ENCODE assay signal across 9 mouse cellular contexts in genomic region chr14:31388086-31388872, GRCm38 (mm10). TPM values are rescaled to one million over a fixed set of nuclear protein-coding genes. Genes with fewer than 3 reads are reported as not detected.
DNase-seq lines count a peak whose midpoint lies in the region; ATAC-seq and TF ChIP-seq lines count a peak whose summit lies in the region.
"Had no signal": no experiment of that assay in that cellular context is flagged by ENCODE, and none has a peak within 500 bp of the region (broad histone marks: within the 10 kb centered on the region; RNA-seq: fewer than 3 reads in every experiment).

No protein-coding gene starts in this region.

- no peak for TF ChIP-seq EP300 in lung, postnatal 0 days (IDR thresholded peaks at IDR 0.05)

- H3K4me2 ChIP-seq in heart, embryonic 13.5 days = no peak overlapping the region
- no peak overlapping the region for H3K4me2 ChIP-seq in lung, postnatal 0 days (replicated peaks; ENCODE audit: low read depth, low read length)
- H3K4me2 ChIP-seq in midbrain, embryonic 16.5 days (ENCODE audit: low read length) = no peak overlapping the region

- 68% methylated on average over 13 of the region's 13 CpGs for WGBS in heart, embryonic 13.5 days
- WGBS in lung, postnatal 0 days = 58% methylated on average over 13 of the region's 13 CpGs
- WGBS in midbrain, embryonic 16.5 days = 70% methylated on average over 13 of the region's 13 CpGs

- no peak for ATAC-seq in heart, embryonic 13.5 days (ENCODE audit: extremely low read depth, insufficient number of reproducible peaks, low FRiP score, low TSS enrichment)
- no peak for ATAC-seq in lung, postnatal 0 days
- ATAC-seq in midbrain, embryonic 16.5 days = no peak

- 0 out of 2 replicates have a peak, but pooled peaks cover 8% of the 10 kb centered on the region for H3K36me3 ChIP-seq in heart, embryonic 13.5 days
- H3K36me3 ChIP-seq in lung, postnatal 0 days (ENCODE audit: insufficient read depth, low read length) = no peaks in the 10 kb centered on the region
- H3K36me3 ChIP-seq in midbrain, embryonic 16.5 days (ENCODE audit: control insufficient read depth, insufficient read depth, low read length) = peaks cover 2% of the 10 kb centered on the region; the same call in 1 of the 2 replicates

- no peak for DNase-seq in heart, postnatal 10 days
- no peak for DNase-seq in lung, postnatal 0 days (ENCODE audit: low spot score)
- DNase-seq in lung, postnatal 14 days = no peak
- peak; percentile 25 for DNase-seq in heart, postnatal 4 days
- no peak for DNase-seq in frontal cortex, adult 2 months (ENCODE audit: extremely low spot score in 1 of 2, low spot score in 1 of 2)
- no peak for DNase-seq in right cerebral cortex, adult 2 months (ENCODE audit: low spot score in 2 of 2)
- DNase-seq: kidney, adult 9 months had no signal

- H3K4me1 ChIP-seq in heart, embryonic 13.5 days = peaks cover 74% of the 10 kb centered on the region
- peaks cover 8% of the 10 kb centered on the region; the same call in 1 of the 2 replicates for H3K4me1 ChIP-seq in lung, postnatal 0 days (ENCODE audit: insufficient read depth, low read depth, low read length)
- H3K4me1 ChIP-seq in midbrain, embryonic 16.5 days (ENCODE audit: control insufficient read depth, insufficient read depth, low read length) = no peaks in the 10 kb centered on the region

- TF ChIP-seq CTCF in lung, postnatal 0 days (IDR thresholded peaks at IDR 0.05) = no peak

- H3K9me3 ChIP-seq in heart, embryonic 13.5 days = no peaks in the 10 kb centered on the region
- H3K9me3 ChIP-seq in lung, postnatal 0 days (ENCODE audit: low read length) = no peaks in the 10 kb centered on the region
- no peaks in the 10 kb centered on the region for H3K9me3 ChIP-seq in midbrain, embryonic 16.5 days (replicated peaks; ENCODE audit: control insufficient read depth, low read length, poor library complexity, severe bottlenecking)

- peak overlapping the region; percentile 52; the same call in 1 of the 2 replicates for H3K9ac ChIP-seq in heart, embryonic 13.5 days
- no peak overlapping the region for H3K9ac ChIP-seq in lung, postnatal 0 days (replicated peaks; ENCODE audit: low read depth)
- H3K9ac ChIP-seq in midbrain, embryonic 16.5 days (ENCODE audit: low read depth, low read length) = no peak overlapping the region

- peak overlapping the region; percentile 16 for H3K27ac ChIP-seq in heart, embryonic 13.5 days (replicated peaks)
- H3K27ac ChIP-seq in lung, postnatal 0 days (ENCODE audit: low read length) = peak overlapping the region; percentile 32; the same call in 1 of the 2 replicates
- H3K27ac ChIP-seq in midbrain, embryonic 16.5 days (ENCODE audit: low read length) = peak overlapping the region; percentile 42; the same call in 1 of the 2 replicates

- H3K27me3 ChIP-seq in heart, embryonic 13.5 days (replicated peaks) = peaks cover 36% of the 10 kb centered on the region
- H3K27me3 ChIP-seq in lung, postnatal 0 days (replicated peaks; ENCODE audit: insufficient read depth, low read length) = peaks cover 6% of the 10 kb centered on the region; the same call in 1 of the 2 replicates
- H3K27me3 ChIP-seq in midbrain, embryonic 16.5 days (ENCODE audit: control insufficient read depth, insufficient read depth, low read depth, low read length) = no peaks in the 10 kb centered on the region

- intact Hi-C loops in heart, postnatal 10 days (cut with DNase I) = no loop called here

- no peak overlapping the region for H3K4me3 ChIP-seq in heart, embryonic 13.5 days
- no peak overlapping the region for H3K4me3 ChIP-seq in lung, postnatal 0 days (ENCODE audit: low read depth, low read length)
- H3K4me3 ChIP-seq in midbrain, embryonic 16.5 days (ENCODE audit: low read depth, low read length) = no peak overlapping the region

RNA-seq across cellular contexts. Expression of gene Sh3bp5, which starts 47.6 kb away (rescaled TPM):
- polyA plus RNA-seq in heart, embryonic 13.5 days (2015; fragmentation: Nextera tagmentation; extraction: Ambion mirVana) = 26.7 and 28.2 TPM in 2 replicates
- 10 to 100 TPM; 59.7 to 65.1 TPM for total RNA-seq in heart, postnatal 10 days (2021)
- polyA plus RNA-seq in lung, postnatal 0 days (2015; fragmentation: Nextera tagmentation; extraction: Ambion mirVana) = 37.9 and 38.4 TPM in 2 replicates
- 10 to 100 TPM; 78.7 to 80.1 TPM for total RNA-seq in heart, postnatal 4 days (2021)
- 156 and 158 TPM in 2 replicates for polyA plus RNA-seq in midbrain, embryonic 16.5 days (2015; fragmentation: Nextera tagmentation; extraction: Ambion mirVana)
- 38.4 and 44.0 TPM in 2 replicates for polyA plus RNA-seq in frontal cortex, adult 2 months (2012; rRNA removed)

RNA-seq across cellular contexts. Expression of gene Capn7, which starts 51.8 kb away (rescaled TPM):
- polyA plus RNA-seq in heart, embryonic 13.5 days (2015; fragmentation: Nextera tagmentation; extraction: Ambion mirVana) = 32.8 and 36.7 TPM in 2 replicates
- 10 to 100 TPM; 29.8 to 37.9 TPM for total RNA-seq in heart, postnatal 10 days (2021)
- 23.1 and 25.1 TPM in 2 replicates for polyA plus RNA-seq in lung, postnatal 0 days (2015; fragmentation: Nextera tagmentation; extraction: Ambion mirVana)
- total RNA-seq in heart, postnatal 4 days (2021) = 10 to 100 TPM; 36.1 to 36.7 TPM
- polyA plus RNA-seq in midbrain, embryonic 16.5 days (2015; fragmentation: Nextera tagmentation; extraction: Ambion mirVana) = 88.8 and 94.5 TPM in 2 replicates
- 32.1 and 33.7 TPM in 2 replicates for polyA plus RNA-seq in frontal cortex, adult 2 months (2012; rRNA removed)
